Mouse (Mus musculus): ENCODE results near the gene Col4a2.

The Col4a2 gene

DNA sequence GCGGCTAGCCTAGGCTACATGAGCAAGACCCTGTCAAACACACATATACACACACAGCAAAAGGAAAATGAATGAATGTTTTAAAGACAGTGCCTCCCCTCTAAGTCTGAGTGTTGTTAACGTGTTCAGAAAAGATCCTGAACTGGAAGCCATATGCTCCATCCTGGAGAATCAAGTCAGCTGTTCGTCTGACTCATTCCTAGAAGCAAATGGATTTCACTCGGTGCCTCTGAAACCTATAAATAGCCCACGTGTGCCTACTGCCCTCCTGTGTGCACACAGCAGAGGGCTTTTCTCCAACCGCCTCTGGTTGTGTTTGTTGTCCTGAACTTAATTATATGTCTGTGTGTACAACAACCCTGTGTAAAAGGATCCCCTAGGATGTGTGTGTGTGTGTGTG, 109.4 kb downstream of the Col4a2 start:
- DNase-seq, result no peak

DNA sequence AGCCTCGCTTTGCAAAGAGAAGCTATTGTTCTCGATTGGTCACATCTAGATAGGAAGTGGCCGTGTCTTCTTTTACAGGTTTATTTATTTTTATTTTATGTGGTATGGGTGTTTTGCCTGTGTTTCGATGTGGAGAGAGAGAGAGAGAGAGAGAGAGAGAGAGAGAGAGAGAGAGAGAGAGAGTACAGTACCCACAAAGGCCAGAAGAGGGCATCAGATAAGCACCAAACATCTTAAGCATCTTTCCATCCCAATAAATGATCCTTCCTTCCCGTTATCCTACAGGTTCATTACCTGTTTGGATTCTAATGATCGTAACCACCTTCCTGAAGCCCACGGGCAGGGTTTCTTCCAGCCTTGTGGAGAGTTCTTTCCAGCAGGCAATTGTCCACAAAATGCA, 110.5 kb downstream of the Col4a2 start:
- no peak for DNase-seq

DNA sequence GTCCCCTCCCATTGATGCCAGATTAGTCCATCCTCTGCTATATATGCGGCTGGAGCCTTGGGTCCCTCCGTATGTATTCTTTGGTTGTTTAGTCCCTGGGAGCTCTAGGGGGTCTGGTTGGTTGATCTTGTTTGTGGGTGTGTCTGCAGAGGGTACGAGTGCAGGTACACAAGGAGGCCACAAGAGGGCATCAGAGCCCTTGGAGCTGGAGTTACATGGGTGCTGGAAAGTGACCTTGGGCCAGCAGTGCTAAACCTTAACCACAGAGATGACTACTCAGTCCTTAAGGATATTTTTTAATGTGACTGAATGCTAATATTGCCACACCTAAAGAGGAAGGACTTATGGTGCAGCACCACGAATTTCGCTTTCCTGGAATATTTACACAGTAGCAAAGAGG, 118.1 kb downstream of the Col4a2 start:
- no peak for DNase-seq

DNA sequence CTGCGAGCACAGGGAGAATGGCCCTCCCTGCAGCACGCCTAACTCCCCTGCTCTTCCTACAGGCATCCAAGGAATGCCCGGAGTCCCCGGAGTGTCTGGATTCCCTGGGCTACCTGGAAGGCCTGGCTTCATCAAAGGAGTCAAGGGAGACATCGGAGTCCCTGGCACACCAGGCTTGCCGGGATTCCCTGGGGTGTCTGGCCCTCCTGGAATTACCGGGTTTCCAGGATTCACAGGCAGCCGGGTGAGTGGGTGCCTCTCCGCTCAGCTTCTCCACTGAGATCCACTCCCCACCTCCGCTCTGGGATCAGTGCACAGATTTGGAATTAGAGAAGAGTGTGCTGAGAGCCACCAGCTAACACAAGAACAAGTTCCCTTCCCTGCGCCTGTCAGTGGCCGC, 125.3 kb downstream of the Col4a2 start:
- DNase-seq, result no peak

DNA sequence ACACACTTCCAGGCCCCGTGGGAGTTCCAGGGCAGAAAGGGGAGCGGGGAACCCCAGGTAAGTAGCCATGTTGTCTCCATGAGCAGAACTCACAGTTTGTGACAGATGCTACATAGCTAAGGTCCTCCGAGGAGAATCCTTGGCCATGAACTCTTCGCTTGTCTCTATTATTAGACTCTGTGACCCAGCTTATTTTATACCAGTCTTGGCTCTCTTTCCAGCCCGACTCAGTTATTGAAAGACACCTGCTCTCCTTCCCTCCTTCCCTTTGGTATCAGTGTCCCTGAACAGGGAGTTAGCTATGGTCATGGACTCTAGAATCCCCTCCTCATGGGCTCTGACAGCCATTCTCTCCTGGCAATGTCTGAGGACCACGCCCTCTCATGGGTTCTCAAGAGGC, 128.7 kb downstream of the Col4a2 start:
- no peak for DNase-seq

DNA sequence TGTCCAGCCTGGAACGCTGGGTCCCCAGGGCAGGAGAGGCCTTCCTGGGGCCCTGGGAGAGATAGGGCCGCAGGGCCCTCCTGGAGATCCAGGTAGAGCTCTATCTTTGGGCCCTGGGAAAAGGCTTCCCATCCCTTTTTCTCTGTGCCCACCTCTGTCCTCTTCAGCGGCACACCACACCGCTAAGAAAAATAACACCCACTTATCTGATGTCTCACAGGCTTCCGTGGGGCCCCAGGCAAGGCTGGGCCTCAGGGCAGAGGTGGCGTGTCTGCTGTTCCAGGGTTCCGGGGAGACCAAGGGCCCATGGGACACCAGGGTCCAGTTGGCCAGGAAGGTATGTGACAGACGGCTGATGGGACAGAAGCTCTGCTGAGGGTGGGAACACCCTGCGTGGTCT, 131.0 kb downstream of the Col4a2 start:
- DNase-seq, result no peak

DNA sequence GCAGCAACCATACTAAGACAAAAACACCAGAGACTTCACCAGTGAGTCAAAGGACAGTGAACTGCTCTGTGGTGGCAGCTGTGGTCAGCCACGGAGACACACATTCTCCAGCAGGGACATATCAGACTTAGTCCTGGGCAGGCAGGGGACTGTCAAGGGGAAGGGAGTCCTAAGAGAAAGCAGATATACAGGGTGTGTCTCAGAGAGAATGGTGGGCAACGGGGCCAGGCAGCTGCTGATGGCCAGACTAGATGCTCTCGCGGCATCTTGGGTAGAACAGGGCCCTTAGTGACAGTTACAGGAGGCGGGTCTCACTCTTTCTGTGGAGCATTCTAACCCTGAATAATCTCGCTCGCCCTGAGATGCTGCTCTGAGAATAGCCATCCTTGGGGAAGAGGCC, 131.6 kb downstream of the Col4a2 start:
- no peak for DNase-seq

DNA sequence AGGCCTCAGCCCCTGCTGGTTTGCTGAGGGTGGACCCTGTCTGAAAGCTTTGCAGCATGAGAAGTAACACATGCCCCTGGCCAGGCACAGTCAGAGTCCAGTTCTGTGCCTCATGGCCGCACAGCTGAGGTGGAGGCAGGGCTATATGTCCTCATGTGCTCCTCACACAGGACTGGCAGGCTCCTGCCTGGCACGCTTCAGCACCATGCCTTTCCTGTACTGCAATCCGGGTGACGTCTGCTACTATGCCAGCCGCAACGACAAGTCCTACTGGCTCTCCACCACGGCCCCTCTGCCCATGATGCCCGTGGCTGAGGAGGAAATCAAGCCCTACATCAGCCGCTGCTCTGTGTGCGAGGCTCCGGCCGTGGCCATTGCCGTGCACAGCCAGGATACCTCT, 133.2 kb downstream of the Col4a2 start:
- DNase-seq, result no peak

DNA sequence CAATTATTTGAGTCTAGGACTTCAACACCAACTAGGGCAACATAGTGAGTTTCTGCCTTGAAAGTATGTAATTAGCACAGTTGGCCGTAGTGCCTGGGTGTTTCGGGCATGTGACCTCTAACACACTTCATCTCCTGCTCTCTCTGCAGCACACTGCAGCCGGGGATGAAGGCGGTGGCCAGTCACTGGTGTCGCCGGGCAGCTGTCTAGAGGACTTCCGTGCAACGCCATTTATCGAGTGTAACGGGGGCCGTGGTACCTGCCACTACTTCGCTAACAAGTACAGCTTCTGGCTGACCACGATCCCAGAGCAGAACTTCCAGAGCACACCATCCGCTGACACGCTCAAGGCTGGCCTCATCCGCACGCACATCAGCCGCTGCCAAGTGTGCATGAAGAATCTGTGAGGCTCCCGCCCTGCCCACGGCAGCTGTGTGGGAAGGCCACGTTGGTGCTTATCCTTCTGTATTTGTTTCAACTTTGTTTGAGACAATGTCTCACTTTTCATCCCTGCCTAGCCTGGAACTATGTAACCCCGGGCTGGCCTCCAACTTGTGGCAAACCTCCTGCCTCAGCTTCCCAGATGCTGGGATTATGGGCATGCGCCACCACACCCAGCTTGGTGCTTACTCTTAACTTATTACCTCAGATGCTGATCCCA, 135.4 kb downstream of the Col4a2 start:
- no peak for DNase-seq

DNA sequence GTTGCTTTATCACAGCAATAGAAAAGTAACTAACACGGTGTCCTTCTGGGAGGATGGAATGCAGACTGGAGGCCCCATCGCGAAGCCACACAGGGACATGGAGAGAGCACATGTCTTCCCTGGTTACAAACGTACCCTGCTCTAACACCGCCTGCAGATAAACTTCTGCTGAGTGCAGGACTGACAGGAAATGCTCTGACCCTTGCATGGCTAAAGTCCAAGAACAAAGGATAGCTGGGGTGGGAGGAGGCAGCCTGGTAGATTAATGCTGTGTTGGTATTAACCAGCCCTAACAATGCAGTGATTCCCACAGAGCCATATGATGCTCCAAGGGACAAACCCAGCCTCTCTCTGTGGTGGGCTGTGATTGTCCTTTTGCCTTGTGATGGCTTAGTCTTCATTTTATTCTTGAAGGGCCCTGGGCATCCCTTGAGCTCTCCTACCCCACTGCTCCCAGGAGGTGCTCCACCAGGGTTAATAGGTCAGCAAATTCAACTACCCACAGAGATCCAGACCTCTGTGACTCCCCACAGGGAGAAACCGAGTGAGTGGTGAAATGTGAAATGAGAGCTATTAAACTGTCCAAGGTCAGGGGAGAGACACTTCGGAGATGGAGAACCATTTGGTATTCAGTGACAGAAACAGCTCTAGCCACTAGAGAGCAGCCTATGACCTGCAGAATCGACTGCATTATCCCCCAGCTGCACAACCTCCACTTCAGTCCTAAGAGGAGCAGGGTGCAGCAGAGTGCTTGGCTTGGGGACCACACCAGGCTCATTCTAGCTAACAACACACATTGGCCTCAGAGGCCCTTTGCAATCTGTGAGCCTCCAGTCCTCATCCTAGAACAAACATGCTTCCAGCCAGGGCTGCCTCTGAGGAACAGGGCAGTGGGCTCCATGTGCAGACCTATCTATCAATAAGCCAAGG, 137.8 kb downstream of the Col4a2 start:
- peak in 1 of 2 experiments; percentile 23 for DNase-seq

DNA sequence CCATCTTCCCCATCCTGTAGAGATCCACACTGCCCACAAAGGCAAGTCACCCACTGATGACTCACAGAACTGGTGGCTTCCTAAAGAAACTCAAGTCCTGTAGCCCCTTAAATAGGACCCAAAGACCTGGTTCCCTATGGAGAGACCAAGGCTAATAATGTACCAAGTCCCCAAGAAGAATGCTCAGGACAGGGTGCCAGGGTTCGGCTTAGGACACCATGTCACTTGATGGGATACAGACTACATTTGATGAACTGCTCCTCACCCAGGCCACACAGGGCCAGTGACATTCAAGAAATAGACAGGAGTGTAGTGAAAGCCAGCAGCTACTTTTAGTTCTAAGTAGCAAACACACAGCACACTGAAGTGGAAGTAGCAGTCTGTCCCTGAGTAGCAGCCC, 139.5 kb downstream of the Col4a2 start:
- DNase-seq, result no peak

DNA sequence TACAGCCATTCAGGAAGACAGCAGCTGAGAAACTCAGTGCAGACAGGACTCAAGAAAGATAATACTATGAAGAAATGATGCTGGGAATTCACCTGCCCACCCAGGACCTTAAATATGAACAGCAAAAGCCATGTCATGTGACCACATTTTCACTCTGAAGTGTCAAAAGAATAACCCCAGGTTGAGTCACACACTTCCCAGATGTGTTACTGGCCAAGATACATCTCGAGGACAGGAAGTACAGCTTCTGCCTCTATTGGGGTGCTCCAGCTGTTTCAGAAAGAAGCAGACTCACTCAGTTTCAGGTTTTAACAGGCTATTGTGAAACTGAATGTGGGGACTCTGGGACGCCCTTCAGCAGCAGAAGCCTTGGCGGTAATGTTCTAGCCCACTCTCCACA, 140.0 kb downstream of the Col4a2 start:
- DNase-seq, result no peak

DNA sequence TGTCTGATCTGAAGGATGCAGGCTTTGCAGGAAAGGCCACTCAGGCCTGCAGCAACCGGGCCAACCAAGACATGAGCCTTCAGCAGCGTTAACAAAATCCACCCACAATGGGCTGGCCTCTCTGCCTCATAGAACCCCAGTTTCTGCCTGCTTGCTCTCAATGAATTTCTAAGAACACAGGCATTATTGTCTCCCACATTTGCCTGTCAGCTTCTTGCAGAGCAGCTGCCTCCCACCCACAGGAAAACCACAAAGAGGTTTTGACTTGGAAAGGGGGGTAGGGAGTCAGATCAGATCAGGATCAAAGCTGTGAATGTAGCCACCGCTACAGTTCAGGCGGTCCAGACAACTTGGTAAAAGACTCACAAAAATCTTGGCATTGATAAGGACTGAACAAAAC, 140.4 kb downstream of the Col4a2 start:
- DNase-seq, result no peak

DNA sequence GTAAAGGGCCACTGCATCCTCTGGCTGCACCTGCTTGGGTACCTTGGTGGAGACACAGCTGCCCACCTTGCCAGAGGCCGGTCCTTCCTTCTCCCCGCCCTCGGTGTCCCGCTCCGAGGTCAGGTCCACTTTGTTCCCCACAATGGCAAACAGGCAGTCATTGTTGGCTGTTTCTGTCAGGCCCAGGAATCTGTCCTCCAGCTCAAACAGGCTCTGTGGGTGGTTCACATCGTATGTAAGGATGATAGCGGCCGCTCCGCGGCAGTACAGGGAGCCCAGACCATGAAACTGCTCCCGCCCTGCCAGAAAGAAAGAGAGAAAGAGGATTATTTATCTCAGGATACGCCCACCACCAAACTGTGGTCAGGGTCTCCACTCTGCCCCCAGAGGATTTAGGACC, 141.6 kb downstream of the Col4a2 start:
- no peak for DNase-seq

DNA sequence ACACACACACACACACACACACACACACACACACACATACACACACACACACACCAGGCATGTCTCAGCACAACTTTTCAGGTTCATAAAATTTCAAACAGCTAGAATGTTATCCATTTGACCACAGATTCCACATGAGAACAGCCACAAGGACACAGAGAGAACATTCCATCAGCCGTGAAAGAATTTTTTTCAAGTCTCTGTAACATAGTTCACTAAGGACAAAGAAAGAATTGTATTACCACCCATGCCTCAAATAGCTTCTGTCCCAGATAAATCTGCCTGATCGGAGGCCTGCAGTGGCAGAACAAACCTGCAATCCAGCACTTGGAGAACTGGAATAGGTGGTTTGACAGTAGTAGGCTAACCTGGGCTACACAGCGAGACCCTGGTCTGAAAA, 144.7 kb downstream of the Col4a2 start:
- no peak for DNase-seq

DNA sequence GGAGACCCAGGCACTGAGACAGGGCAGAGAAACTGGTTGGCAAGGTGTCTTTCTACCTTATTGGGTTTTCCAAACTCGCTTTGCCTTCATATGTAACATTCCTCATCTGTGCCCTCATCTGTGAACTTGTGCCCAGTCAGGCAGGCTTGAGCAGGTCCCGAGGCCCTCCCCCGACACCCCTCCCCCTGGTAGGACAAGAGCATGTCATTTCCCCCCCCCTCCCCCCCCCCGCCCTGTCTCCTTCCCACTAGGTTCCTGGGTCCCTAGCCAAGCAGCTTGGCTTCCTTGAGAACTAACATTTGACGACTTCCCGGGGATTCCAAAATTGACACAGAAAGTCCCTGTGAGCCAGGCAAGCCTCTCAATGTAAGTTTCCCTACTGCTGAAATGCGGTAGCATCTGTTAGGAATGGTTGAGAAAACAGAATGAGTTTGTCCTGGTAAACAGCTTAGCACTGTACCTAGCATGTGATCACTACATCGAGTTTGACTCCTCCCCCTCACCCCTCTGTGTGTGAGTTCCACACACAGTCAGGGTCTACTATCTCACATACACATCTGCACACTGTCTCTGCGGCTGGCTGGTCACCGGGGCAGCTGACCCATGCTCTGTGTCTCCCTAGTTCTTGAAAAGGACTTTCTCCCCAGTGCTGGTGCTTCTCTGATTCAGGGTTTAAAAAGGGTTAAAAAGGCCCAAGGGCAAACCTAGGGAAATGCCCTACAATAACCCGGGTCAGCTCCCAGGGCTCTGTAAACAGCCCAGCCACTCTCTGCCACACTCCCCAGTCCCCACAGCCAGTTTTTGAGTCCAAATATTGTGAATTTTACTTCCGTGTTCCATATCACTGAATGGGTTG, 145.6 kb downstream of the Col4a2 start:
- no peak for DNase-seq

DNA sequence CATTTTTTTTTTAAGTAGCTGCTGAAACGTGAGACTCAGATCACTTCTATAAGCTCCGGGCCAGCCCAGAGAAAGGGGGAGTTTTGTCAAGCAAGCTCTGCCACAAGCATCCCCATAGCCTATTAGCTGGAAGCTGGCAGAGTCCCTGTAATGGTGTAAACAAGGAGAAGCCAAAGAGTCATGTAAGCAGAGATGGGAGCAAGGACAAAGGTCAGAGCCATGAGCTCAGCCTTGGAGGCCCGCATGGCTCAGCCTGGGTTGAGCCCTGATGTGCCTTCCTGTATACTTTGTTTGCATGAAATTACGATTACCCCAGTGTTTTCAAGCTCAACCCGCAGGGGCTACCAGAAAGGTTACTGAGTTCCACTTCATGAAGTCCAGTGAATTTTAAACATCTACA, 146.4 kb downstream of the Col4a2 start:
- DNase-seq, result no peak

DNA sequence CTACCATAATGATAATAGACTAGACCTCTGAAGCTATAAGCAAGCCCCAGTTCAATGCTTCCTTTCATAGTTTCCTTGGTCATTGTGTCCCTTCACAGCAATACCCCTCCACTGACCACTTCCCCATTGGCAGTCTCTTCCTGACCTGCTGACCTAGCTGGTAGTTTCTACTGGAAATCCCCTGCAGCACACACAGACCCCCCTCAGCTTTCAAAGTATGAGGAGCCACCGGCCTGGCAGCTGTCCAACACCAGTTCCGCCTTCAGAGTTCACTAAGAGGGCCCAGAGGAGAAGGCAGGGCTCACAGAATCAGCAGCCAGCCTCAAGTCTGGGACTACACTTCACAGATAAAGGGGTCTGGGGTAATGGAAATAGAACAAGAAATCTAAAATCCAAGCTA, 148.3 kb downstream of the Col4a2 start:
- peak; percentile 53 to 56 for DNase-seq

DNA sequence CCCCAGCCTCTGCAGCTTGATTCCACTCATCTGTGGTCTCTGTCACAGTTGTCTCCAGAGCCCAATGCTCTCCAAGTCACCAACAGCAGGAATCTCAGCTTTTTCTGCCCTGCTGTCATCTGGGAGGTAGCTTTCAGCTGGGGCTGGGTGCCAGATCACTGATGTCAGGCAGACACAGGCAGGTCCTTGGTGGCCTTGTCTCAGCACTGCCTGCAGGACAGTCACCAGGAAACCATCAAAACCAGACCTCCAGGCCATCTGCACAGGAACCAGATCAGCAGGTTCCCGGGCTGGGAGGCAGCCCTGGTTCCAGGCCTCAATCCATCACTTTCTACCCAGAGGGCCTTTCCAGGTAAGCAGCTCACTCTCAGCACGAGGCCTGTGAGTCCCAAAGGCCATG, 149.2 kb downstream of the Col4a2 start:
- DNase-seq, result no peak

DNA sequence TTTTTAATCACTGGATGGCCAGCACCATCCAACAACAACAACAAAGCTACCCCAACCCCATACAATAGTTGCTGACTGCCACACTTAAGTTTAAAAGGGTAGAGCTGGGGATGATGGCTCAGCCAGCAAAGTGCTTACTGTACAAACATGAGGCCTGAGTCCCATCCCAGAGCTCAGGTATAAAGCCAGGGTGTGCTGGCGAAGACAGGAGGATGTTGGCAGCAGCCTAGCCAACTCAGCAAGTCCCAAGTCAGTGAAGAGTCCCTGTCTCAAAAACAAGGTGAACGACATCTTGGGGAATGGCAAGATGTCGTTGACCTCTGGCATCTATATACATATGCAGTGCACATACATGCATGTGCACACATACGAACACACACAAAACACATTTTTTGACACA, 150.0 kb downstream of the Col4a2 start:
- no peak for DNase-seq

DNA sequence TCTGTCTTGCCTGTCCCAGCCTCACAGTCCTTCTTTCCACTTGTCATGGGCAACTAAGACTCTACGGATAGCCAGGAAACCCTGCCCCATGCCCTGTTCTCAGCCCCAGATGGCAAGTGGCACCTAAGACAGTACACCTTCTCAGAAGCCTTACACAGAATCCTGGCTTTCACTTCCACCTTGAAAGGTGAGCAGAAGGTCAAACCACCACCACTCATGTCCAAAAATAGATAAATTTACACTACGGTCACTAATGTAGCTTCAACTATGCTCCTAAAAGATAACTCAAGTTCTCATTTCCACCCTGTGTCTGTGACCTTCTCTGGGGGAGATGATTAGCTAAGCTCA, 150.9 kb downstream of the Col4a2 start:
- DNase-seq, result no peak

DNA sequence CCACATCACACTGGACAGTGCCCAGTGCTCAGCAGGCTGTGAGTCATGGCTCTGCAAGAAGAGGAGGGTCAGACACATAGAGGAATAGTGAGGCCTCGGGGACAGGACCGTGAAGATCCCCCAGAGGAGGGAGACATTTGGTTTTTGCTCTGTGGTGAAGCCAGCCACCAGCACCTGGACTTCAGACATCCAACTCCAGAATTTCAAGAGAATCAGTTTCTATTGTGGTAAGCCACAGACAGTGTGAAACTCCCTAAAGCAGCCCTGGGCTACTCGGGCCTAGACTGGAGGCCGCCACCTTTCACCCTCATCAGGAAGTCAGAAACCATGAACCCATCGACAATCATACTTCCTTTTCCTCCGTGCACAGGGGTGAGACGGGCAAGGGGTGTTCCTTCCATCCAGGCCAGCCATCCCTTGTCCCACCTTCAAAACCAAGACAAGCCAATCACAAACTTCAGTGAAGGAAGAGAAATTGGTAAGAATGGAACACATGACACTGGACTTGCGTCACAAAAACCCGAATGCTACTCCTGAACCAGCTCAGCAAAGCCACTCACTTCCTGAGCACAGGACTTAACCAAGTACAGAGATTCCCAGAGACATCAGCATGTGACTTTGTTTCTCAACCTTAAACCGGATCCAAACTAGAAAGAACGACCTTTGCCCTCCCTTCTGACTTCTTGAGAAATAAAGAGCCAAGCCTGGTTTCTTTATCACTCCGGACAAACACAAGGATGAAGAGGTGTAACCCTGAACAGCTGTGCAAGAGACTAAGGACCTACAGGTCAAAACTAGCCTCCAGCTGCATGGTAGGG, 151.5 kb downstream of the Col4a2 start:
- DNase-seq, result peak; percentile 33 to 37

DNA sequence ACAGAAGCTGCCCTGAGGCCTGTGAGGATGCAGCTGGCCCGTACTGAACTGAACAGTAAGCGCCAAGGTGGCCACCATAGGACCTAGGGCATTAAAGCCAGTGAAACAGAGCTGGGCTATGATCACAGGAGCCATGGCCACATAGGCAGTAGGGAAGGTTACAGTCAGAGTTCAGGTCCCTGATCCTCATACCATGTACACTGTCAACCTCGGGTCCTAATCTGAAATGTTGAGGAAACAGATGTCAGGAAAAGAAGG, 152.0 kb downstream of the Col4a2 start:
- DNase-seq, result no peak

All from spleen, adult 18-20 months (tissue).